Mouse (Mus musculus): Measurements from ENCODE around the gene Maml2.

Gene Maml2

DNA sequence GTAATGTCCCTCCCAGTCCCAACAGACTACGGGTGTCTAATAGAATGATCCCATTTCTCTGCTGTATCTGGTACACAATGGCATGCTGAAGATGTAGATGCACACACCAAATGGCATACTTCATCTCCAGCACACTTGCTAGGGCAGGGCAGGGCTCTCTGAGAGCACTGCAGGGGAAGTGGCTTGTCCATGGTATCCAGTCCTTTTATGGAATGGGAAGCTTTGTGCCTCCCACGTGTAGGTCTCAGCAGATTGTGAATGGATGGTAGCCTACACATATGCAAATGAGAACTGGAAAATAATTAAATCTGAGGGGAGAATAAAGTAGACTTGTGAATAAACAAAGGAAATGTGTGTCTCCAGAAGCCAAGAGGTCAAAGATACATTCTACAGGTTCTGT lies 353.3 kb downstream of the Maml2 start:
- in situ Hi-C loops (cut with MboI, MseI): loop anchor here (5.0 kb wide), 2 partner anchors 89 to 194 kb away; no protein-coding TSS in a partner anchor

DNA sequence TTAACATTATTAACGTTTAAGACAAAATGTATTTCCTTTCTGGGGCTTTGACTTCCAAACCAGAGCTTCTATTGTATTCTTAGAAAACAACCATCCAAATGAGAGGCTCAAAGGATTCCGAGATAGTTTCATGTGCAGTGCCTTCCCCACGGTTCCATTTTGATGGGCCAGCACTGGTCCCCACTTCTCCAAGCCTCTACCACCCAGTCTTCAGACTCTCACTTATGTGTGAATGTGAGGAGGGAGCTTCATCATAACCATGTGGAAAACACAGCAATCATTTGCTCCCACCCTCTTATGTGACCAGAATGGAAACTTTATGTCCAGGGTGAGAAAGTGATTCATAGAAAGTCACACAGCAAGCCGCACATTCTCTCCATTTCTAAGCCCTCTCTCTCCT lies 354.1 kb downstream of the Maml2 start:
- in situ Hi-C loops (cut with MboI, MseI): loop anchor here (5.0 kb wide), 2 partner anchors 90 to 195 kb away; no protein-coding TSS in a partner anchor

DNA sequence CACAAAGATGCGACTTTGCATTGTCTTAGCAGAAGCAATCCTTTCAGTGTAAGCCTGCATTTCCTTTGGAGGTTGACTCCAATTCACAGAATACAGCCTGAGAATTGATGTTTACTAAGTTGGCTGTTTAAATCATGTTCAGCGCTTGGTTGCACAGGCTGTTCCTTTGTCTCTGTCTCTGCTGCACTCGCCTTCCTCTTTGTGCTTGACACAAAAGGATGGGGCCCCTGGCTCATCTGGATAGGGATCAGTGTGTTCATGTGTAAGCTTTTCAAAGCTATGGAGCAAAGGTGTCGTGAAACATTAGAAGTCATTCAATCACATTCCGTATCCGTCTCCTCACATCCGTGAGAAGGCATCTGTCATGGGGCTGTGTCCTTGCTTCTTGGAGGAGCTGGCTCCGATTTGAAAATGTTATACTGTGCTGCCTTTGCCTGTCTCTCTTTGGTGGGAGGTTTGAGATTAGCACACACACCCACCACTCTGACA lies 354.7 kb downstream of the Maml2 start:
- in situ Hi-C loops (cut with MboI, MseI): loop anchor here (5.0 kb wide), 2 partner anchors 90 to 195 kb away; no protein-coding TSS in a partner anchor

DNA sequence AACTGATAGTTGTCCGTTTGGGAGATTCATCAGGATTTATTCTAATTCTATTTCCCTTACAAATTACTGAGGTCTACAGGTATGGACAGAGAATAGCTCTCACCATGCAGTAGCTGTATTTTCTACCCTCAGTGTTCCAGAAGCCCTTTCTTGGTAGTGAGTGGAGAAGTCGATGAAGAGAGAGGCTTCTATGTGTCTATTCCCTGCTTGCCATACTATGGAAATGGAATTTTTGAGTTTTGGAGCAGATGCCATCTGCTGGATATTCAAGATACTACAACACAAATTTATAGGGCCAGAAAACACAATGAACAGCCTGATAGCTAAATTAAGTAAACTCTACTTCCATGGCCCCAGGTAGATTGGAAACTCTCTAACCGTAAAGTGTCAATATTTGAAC lies 355.2 kb downstream of the Maml2 start:
- in situ Hi-C loops (cut with MboI, MseI): loop anchor here (5.0 kb wide), 2 partner anchors 91 to 196 kb away; no protein-coding TSS in a partner anchor

DNA sequence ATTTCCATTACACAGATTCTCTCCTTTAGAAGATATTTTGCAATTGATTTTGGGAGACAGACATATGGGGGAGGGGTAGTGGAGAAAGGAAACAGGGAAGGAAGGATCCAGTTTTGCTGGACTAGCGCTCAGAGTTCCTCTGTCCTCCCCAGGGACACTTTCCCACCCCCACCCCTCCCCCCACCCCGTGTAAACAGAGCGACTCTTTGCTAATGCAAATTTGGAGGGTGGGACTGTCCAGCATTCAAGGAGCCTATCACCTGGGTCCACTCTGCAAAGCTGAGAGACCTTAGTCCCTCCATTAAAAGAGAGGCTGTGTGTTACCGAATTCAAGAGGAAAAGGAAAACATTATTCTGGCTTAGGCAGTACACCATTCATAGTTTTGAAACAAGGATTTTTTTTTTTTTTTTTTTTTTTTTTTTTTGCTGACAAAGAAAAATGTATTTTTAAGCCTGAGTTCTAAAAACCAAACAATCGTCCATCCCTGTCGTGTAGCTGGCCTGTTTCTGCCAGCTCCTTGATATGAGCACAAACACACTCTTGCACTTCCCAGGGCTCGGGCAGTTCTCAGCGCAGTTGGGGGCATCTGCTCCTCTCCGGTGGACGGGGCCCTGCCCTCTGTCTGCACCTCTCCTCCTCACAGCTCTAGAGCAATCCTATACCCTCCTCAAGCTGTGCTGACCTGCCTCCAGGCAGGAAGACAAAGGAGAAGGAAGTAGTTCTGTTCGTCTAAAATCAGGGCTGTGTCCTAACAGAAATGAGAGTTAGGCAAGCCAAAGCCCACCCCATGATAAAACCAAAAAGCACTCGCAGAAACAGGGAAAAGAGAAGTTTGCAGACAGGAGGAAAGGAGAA lies 364.2 kb downstream of the Maml2 start:
- in situ Hi-C loops (cut with MboI, MseI): loop anchor here in 1 of 2 experiments (5.0 kb wide), 1 partner anchor 340 kb away; no protein-coding TSS in a partner anchor

DNA sequence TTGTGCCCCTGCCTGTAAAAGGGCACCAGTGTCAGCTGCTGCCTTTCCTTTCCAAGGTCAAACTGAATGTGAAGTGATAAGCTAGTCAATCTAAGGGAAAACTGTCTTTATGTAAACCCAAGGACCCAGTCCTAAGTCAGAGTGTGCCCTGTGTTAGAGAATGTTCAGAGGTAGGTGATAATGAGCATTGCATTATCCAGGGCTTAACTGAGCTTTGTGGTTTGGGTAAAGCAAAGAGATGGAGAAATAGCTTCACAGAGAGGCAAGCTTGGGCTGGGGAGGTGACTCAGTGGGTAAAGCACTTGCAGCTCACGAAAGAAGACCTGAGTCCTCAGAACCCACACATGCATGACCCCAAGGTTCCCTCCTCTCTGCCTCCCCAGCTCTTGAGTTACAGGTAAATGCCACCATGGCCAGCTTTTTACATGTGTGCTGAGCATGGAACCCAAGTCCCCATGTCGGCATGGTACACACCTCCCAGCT lies 367.8 kb downstream of the Maml2 start:
- in situ Hi-C loops (cut with MboI, MseI): loop anchor here (5.0 kb wide), 3 partner anchors 33 to 1087 kb away; partner anchors contain the start of gene Fut4 (in 1 of the 2)

DNA sequence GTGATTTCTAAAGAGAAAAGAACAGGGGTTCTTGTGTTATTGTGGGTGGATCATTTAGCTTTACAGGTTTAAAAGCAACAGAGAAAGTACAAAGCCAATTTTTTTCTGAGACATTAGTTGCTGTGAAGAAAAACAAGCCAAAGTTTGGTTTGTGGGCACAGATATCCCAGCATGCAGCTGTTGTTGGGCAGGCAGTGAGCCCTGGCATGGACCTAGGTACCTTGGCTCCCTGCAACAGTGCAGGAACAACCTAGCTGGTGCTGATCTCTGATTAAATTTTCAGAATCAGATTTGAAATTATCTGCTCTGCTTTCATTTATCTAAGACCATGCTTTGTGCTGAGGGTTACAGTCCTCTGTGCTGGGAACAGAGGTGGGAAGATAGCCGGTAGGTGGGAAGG lies 370.2 kb downstream of the Maml2 start:
- in situ Hi-C loops (cut with MboI, MseI): loop anchor here (5.0 kb wide), 3 partner anchors 36 to 1084 kb away; partner anchors contain the start of gene Fut4 (in 1 of the 2)

DNA sequence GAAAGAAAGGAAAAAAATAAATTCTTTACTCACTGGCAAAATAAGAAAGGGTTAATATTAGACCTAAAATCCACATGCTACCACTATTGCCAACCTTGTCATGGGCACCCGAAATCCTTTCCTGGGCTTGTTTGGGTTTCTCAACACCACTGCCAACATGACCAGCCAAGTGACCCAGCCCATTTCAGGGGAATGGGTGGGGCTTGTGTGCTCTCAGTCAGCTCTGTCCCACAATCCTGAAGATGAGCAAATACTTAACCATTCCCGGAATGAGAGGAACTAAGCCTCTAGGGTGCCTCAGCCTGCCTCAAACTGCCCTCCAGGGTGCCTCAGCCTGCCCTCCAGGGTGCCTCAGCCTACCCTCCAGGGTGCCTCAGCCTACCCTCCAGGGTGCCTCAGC lies 371.0 kb downstream of the Maml2 start:
- in situ Hi-C loops (cut with MboI, MseI): loop anchor here (5.0 kb wide), 3 partner anchors 36 to 1084 kb away; partner anchors contain the start of gene Fut4 (in 1 of the 2)

DNA sequence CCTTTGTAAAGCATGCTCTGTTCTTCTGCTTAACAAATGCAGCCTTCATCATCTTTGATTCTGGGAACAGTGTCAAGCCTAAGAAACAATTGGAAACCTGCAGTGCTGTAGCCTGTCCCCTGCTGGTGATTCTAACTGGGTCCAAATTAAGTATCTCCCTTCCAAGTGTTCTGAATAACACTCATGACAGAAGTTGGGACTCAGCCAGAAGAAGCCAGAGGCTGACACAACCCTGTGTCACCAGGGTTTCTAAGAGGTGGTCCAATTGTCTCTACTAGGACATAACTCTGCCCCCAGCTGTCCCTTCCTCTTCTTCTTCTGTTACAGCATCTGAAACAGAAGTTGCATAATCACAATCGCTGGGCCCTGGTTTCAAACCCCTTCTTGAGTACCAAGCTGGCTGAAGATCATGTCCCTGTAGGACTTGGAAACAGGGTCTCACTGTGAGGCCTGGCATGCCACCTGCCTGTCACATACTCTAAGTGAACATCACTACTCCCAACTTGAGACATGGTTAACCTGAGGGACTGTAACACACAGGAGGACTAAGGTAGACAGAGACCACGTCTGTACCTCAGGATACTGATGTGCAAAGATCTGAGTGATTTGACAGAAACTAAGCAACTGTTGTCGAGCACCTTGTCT lies 373.5 kb downstream of the Maml2 start:
- in situ Hi-C loops (cut with MboI, MseI): no loop called here

DNA sequence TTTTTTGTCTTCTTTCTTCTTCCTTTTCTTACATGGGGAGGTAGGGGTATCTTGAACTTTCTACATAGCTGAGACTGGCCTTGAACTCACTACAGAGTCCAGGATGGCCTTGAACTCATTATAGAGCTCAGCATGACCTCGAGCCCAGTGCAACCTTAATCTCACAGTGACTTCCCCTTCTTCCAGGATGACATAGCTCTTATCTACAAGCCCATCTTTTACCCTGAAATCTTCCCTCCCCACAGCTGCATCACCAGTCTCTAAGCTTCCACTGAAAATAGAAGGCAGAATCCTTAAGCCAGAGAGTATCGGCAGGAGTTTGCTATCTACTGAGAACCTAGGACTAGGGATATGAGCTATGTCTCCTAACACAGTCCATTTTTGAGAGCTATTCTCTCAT lies 375.5 kb downstream of the Maml2 start:
- in situ Hi-C loops (cut with MboI, MseI): no loop called here

DNA sequence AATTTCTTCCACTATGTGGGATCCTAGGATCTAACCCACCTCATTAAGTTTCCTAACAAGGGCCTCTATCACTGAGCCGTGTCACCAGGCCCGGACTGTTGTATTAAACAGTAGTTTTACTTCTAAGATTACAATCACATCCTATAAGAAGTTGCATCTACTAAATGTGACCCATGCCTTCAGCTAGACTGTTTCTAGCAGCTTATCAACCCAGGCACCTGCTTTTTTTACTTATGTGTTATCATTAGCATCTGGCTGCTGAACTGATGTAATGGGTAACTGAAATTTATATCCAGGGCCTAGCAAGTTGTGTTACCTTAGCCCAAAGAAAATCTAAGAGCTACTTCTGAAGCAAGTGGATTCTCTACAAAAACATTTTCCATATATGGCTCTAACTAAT lies 380.3 kb downstream of the Maml2 start:
- in situ Hi-C loops (cut with MboI, MseI): no loop called here

DNA sequence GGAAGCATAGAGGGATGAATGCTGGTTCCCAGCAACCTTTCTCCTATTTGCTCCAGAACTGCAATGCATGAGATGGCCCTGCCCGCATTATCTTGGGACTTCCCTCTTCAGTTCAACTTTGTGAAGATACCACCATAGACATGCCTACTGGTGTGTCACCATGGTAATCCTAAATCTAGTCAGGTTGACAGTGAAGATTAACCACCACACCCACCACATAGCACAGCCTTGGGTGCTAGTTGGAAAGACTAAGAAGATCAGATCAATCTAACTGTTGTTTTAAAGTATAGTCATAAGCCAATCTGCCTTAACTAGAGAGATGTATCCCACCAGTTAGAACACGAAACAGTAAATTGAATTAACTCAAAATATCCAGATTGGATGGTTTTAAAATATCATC lies 381.9 kb downstream of the Maml2 start:
- in situ Hi-C loops (cut with MboI, MseI): no loop called here

DNA sequence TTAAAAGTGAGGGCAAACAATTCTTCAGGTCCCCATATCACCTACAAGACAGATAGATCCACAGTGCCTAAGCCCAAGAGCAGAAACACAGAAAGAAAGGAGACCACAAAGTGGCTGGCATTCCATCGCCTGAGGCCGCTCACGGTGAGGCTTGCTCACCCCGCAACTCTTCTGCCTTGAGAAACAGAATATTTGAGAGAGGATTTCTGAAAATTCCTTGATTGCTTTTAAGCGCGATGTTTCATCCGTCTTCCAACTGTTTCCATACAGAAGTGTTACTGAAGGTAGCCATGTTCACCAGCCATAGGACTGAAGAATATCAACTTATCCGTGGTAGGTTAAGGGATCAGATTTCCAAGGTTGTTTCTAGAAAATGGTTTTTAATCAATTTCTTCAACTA lies 383.4 kb downstream of the Maml2 start:
- in situ Hi-C loops (cut with MboI, MseI): no loop called here

DNA sequence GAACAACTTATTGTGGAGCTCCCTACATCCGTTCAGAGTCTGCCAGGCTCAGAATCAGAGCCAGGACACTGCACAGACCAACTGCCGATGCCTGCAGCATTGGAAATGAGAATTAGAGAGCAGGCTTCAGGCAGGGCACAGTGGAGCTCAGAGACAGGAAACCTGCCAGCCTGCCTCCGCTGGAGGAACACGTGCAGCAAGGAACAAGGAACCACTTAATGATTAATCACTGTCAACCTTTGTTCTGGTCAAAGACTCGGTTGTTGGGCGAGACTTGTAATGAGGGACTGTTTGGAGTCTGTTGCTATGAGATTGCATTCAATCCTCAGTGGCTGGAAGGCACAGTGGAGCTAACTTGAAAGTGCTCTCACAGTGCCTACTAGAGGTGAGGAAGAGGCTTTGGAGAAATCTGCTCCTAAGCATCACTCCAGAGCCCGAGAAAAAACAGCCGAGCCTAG lies 383.9 kb downstream of the Maml2 start:
- in situ Hi-C loops (cut with MboI, MseI): no loop called here

DNA sequence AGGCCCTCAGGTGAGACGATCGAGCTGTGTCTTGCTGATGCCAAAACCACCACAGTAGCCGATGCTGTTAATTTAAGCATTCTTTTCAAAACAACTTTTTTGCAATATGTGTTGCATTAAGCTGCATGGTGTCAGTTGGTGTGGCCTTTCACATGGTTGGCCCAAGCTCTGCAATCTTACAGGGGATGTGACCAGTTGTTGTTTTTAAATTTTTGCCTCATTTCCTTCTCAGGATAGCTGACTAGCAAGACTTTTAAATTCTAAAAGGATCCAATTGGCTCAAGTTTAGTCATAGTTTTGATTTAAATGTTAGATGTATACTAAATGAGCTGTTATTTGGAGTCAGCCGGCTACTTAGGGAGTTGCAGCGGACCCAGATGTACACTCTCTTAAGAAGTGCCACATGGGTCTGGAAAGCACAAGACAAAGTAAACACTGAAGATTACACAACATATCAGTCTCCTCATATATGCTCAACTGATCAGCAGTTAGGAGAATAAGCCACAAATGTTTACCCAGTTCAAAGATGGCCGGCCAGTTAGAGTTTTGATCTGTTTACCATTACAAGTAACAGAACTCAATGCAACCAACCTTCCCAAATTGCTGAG lies 386.7 kb downstream of the Maml2 start:
- in situ Hi-C loops (cut with MboI, MseI): no loop called here

DNA sequence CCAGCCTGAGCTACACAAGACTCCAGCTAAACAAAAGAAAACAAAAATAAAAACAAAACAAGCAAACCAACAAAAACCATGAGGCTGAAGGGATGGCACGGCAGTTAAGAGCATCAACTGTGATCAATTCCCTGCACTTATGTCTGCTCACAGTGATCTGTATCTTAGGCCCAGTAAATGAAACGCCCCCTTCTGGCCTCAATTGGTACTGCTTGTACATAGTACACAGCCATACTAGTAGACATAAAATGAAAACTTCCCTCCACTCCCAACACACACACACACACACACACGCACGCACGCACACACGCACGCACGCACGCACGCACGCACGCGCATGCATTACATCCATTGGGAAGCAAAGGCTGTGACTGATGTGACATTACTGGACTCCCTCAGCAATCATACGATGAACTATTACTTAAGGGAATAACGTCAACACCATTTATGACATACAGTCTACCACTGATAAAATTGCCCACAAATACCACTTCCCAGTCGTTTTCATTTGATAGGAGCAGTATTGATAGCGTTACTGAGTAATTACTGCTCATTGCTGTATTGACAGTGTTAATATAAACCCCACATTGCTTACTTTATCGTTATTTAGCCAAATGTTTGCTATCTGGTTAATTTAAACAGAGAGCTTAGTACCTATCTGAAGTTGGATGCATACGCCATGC lies 389.4 kb downstream of the Maml2 start:
- in situ Hi-C loops (cut with MboI, MseI): no loop called here

DNA sequence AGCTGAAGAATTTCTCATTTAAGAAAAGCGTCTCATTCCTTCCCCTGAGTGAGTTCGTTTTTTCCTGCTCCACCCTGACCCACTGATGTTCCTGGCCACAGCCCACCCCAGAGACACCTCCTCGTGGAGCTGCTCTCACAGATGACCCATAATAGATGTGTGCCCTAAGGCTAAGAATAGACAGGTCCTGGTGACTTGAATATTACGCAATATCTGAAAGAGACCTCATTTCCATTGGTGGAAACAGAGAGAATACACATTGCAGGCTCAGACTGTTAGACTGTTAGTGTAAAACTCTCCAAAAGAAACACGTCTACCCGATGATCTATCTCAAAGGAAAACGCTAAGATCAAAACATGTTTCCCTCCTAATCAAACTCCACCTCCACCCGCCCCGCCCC lies 391.2 kb downstream of the Maml2 start:
- in situ Hi-C loops (cut with MboI, MseI): no loop called here

DNA sequence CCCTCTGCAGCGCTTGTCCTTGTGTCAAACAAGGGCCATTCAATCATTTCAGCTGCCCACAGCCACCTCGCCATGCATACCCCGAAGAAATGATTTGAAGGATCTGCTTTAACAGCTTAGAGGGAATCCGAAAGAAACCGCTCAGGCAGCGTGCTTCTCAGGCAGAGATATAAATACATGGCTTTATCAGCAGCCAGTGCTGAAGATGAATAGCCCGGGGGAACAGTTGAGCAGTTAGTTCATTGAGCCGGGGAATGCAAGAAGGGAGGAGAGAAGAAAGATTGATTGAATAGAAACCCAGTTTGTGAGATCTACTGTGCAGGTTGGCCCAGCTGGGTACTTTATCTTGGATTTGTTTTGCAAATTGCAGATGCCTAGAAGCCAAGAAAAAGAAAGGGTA lies 392.6 kb downstream of the Maml2 start:
- in situ Hi-C loops (cut with MboI, MseI): no loop called here

DNA sequence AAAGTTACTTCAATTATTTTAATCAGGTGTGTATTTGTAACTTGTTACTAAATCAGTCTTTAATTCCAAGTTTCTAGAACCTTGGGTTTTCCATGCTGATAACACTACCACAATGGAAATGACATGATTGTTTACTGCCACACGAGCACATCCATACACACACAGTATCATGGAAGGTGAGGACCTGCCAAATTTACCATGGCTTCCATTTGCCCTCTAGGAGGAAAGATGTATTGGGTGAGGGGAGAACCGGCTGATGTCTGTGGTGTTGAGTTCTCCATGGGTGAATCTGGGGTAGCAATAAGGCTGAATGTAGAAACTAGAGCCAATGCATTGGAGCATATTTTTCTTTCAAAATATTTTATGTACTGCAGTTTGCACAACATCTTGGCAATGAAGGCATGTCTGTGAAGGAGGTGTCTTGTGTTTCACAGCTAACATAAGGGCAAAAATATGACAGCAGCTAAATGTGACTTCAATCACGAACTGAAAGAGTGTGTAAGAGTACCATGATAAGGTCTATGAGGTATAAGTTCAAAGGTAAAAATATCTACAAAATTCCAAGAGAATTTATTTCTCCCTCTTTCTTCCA lies 396.0 kb downstream of the Maml2 start:
- in situ Hi-C loops (cut with MboI, MseI): no loop called here

DNA sequence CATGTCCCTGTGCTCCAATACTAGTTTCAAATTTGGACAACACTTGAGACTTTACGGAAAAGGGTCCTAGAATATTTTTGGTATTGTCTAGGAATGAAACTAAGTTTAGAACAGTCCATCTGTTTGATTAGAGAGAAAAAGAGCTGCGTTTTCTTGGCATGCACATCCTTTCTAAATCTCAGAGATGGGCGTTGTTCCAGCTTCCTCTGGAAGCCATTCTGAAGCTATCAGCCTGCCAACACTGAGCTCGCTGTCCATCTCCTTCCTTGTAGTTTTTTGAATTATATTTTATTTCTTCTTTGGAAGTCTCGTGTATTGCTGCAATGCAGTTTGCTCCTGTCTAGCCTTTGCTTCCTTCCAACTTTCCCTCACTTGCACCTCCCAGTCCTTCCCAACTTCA lies 396.5 kb downstream of the Maml2 start:
- in situ Hi-C loops (cut with MboI, MseI): no loop called here

All from T-helper 17 cell (primary cell).